Mouse (Mus musculus) brain, embryonic 14.5 days (tissue): ENCODE measurements around the gene Pusl1. TPM values are rescaled to one million over a fixed set of nuclear protein-coding genes. Genes with fewer than 3 reads are reported as not detected.

Experiments used
- DNase-seq: peaks from one replicate; pipeline ENCODE4 v3.0.0-alpha.2; 2011; ENCODE audit warnings: low read depth
- CTCF ChIP-seq: fragments of 200-500 bp; IDR thresholded peaks from 2 replicates; pipeline ENCODE4 v1.5.1; 2012; ENCODE audit warnings: inconsistent platforms, mild to moderate bottlenecking, moderate library complexity, borderline replicate concordance; ENCODE audit not compliant: insufficient read depth, insufficient read length; ENCODE audit errors: extremely low read depth
- POLR2A ChIP-seq: fragments of 200-500 bp; IDR thresholded peaks from 2 replicates; pipeline ENCODE4 v1.6.1; 2012; ENCODE audit warnings: mild to moderate bottlenecking, inconsistent platforms, borderline replicate concordance; ENCODE audit not compliant: poor library complexity, insufficient read depth, insufficient read length, severe bottlenecking; ENCODE audit errors: extremely low read depth
- polyA plus RNA-seq: library from polyadenylated mRNA; depleted of rRNA; stranded (reverse); fragments of >200 nt; gene quantifications from 2 replicates; pipeline ENCODE4 v1.2.3, GENCODE M21; 2012

Pusl1 gene
- polyA plus RNA-seq, 1 experiment = 75.1 TPM

- no peak for TF ChIP-seq CTCF
- no peak for TF ChIP-seq POLR2A
- DNase-seq = no peak
These were observed 8.0 kb downstream of the Pusl1 start for GRCm38 (mm10) chr4:155883587-155883986.

- no peak for DNase-seq
- TF ChIP-seq POLR2A = no peak
- no peak for TF ChIP-seq CTCF
These were observed 20.2 kb downstream of the Pusl1 start for GRCm38 (mm10) chr4:155871404-155871803.

GRCm38 (mm10) chr4:155869317-155870033 lies 22.1 kb downstream of the Pusl1 start, which contains the start of the genes Cptp and Ints11:
Gene Cptp, minus strand, starts transcription at chr4:155869440.
Gene Ints11, plus strand, starts transcription at chr4:155869546.
- peak; percentile 98 for DNase-seq
- TF ChIP-seq POLR2A (peak; percentile 97), CTCF (no peak)

GRCm38 (mm10) chr4:155868614-155869298 lies 22.8 kb downstream of the Pusl1 start:
- no peak for DNase-seq
- TF ChIP-seq CTCF (no peak), POLR2A (no peak)

DNA sequence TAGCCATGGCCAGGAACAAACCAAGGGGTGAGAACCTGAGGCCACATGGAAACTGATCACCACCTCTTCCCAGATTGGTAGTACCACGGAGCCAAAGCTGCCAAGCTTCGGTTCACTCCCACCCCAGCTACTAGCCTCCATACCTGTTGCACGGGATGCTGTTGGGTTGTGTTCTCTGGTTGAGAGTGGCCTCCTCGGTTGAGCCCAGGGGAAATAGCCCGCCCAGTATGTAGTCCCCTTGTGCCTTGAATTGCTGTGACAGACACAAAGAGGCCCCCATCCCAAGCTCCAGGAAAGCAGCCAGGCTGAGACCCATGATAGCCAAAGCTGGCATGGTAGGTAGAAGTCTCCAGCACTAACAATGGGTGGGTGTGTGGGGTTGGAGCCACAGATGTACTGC lies 28.6 kb downstream of the Pusl1 start, which contains the start of gene Tas1r3:
Gene Tas1r3 (minus strand): TSS at position 362 of the 400 bp plus-strand sequence.
- DNase-seq = no peak
- no peak for TF ChIP-seq CTCF
- TF ChIP-seq POLR2A = no peak

DNA sequence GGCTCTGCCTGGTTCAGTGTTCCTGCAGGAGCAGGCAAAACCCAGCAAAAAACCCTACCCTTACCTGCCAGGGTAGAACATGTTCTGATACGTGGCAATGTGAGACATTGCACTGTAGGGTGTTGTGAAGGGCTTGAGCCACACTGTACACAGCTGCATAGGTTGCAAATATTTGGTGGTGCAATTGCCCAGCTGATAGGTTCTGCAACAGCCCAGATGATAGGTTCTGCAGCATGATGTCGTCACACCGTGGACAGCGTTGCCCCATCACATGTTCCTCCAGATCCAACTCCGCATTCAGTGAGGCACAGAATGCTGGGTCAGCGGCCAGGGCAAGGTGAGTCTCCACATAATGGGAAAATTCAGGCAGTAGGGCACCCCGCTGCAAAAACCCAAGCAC lies 29.8 kb downstream of the Pusl1 start:
- no peak for TF ChIP-seq POLR2A

GRCm38 (mm10) chr4:155859318-155859717 lies 32.3 kb downstream of the Pusl1 start:
- DNase-seq = peak; percentile 46
- TF ChIP-seq CTCF (no peak), POLR2A (no peak)

More for the DNA sequence above, 29.8 kb downstream of the Pusl1 start:
- DNase-seq = no peak

DNA sequence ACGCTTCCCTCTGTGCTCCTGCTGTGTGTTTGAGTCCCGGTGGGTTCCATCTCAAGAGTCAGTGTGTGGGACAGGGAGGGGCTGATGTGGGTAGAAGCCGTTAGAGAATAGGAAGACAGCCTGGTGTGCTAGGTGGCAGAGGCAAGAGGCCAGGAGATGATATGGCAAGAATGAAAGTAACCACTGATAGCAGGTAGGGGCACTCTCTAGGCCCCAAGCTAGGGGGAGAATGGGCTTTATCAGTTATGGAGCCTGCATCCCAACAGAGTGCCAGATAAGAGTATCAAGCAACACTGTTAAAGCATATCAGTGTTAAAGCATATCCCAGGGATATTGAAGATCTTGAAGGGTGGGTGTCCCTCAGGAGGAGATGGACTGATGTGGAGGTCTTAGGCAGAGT lies 34.7 kb downstream of the Pusl1 start:
- no peak for DNase-seq
- no peak for TF ChIP-seq POLR2A
- no peak for TF ChIP-seq CTCF

DNA sequence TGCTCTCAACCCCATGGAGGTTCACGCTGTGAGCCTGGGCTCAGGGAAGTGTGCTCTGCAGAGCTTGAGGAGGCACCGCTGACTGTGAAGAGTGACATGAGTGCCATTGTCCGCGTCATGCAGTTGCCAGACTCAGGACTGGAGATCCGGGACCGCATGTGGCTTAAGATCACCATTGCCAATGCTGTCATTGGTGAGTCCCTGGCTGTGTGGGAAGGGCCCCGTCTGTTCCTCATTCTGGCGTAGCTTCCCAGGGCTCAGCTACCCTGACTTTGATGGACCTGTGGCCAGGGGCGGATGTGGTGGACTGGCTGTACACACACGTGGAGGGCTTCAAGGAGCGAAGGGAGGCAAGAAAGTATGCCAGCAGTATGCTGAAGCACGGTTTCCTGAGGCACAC lies 35.5 kb downstream of the Pusl1 start:
- no peak for DNase-seq
- TF ChIP-seq POLR2A (no peak), CTCF (no peak)

- TF ChIP-seq POLR2A (no peak), CTCF (no peak)
- no peak for DNase-seq
These were observed 36.6 kb downstream of the Pusl1 start for GRCm38 (mm10) chr4:155854991-155855390.

DNA sequence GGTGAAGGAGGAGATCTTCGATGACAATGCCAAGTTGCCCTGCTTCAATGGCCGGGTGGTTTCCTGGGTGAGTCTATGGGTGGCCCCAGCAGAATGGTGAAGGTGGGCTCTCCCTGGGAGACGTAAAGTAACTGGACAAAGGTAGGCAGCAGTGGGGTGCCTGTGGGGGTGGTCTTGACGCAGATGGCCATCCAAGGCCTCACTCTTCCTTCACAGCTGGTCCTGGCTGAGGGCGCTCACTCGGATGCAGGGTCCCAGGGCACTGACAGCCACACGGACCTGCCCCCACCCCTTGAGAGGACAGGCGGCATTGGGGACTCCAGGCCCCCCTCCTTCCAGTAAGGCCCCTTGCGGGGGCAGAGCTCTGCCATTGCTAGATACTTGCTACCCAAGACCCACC lies 38.2 kb downstream of the Pusl1 start:
- TF ChIP-seq POLR2A = no peak
- no peak for TF ChIP-seq CTCF
- DNase-seq = no peak

DNA sequence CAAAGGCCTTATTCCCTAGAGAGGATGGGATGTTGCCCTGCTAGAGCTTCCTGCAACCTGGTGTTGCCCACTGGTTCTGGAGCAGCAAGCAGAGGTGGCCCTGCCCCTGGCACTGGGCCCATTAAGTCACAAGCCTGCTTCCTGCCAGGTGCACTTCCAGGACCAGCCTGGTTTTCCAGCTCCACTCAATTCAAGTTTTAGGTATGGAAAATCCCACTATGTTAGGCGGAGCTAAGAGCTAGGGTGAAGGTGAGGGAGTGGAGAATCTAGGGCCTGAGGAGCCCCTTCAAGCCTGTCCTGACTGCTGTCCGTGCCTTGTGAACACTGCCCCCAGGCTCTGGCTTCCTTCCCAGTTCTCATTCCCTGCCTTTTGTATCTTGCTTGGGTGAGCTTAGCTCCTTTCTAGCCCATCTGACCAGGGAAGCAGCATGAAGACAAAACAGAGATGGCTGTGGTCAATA lies 39.6 kb downstream of the Pusl1 start:
- no peak for TF ChIP-seq CTCF
- TF ChIP-seq POLR2A = no peak
- DNase-seq = no peak

DNA sequence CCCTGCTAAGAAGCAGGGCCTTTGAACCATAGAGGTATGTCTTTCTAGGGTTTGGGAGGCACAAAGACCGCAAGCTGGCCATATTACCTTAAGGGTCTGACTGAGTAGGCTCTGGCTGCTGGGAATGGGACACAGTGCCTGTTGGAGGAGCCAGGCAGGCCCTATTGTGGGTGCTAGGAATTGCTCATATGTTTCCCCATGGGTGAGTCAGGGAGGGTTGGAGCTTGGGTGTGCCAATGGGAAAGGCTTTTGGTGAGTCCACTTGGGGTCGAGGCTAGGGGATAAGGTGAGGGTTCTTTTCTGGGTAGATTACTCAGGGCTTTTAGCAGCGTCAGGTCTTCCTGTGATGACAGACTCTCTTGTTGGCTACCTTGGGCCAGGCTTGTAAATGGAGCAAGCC lies 40.2 kb downstream of the Pusl1 start:
- DNase-seq = no peak
- no peak for TF ChIP-seq POLR2A
- TF ChIP-seq CTCF = no peak
